Mouse (Mus musculus): ENCODE results near the gene Sntb2. TPM values are rescaled to one million over a fixed set of nuclear protein-coding genes. Genes with fewer than 3 reads are reported as not detected.
A peak's percentile ranks its signal among the peaks of the same experiment; 100 is the strongest.

The Sntb2 gene
- total and polyA plus RNA-seq, 3 experiments, result 0.86 to 2.3 (median 1.3) TPM

GRCm38 (mm10) chr8:106999068-106999467 is 63.5 kb downstream of the Sntb2 start:
- in situ Hi-C loops (cut with MboI; ENCODE audit: low pct_ligation_motif_present, low pct_unique_long_range_greater_than_20kb, low sequenced_read_pairs) (no loop called here), dilution Hi-C loops (cut with MboI; ENCODE audit: extremely low pct_ligation_motif_present, extremely low pct_unique_long_range_greater_than_20kb, low sequenced_read_pairs) (no loop called here)
- Histone ChIP-seq H3K9me3 (replicated peaks; ENCODE audit: low read length) (no peaks in the 10 kb centered on the region), H3K4me3 (replicated peaks in 1 of 3; ENCODE audit: low read depth in 2 of 3, low read length in 2 of 3, poor library complexity in 1 of 3) (no peak overlapping the region), H3K27me3 (replicated peaks) (no peaks in the 10 kb centered on the region), H3K4me1 (ENCODE audit: control insufficient read depth in 1 of 2, insufficient read depth in 2 of 2) (peaks cover 0 to 10% of the 10 kb centered on the region in 2 experiments; a peak in 2 of 4 replicates), H3K4me2 (ENCODE audit: insufficient read depth, low read depth, poor library complexity, severe bottlenecking) (no peak overlapping the region), H3K9ac (ENCODE audit: insufficient read depth, low read depth) (no peak overlapping the region), H3K79me2 (replicated peaks; ENCODE audit: control insufficient read depth, extremely low read depth, insufficient read depth, poor library complexity, severe bottlenecking) (no peaks in the 10 kb centered on the region), H3K27ac (ENCODE audit: insufficient read depth, low read depth) (no peak overlapping the region), H3K36me3 (replicated peaks in 1 of 2; ENCODE audit: control insufficient read depth in 1 of 2, insufficient read depth in 1 of 2, low read length in 1 of 2) (peaks cover 0 to 4% of the 10 kb centered on the region in 2 experiments)
- no peak for DNase-seq (ENCODE audit: extremely low read depth)
- TF ChIP-seq JUND (conservative IDR thresholded peaks at IDR 0.05; ENCODE audit: low read depth, low read length) (no peak), CHD1 (IDR thresholded peaks at IDR 0.05; ENCODE audit: low read depth, low read length) (no peak), SMC3 (IDR thresholded peaks at IDR 0.05; ENCODE audit: low read depth, low read length) (no peak), CHD2 (IDR thresholded peaks at IDR 0.05; ENCODE audit: low read length) (no peak), MYC (IDR thresholded peaks at IDR 0.05; ENCODE audit: low read depth, low read length) (no peak), MXI1 (IDR thresholded peaks at IDR 0.05; ENCODE audit: low read depth, low read length) (no peak), PAX5 (IDR thresholded peaks at IDR 0.05; ENCODE audit: low read length) (no peak), SIN3A (IDR thresholded peaks at IDR 0.05; ENCODE audit: low read length) (no peak), MAFK (IDR thresholded peaks at IDR 0.05; ENCODE audit: insufficient replicate concordance, low read length) (no peak), KAT2A (IDR thresholded peaks at IDR 0.05; ENCODE audit: insufficient replicate concordance, low read length) (no peak), IRF4 (IDR thresholded peaks at IDR 0.05; ENCODE audit: low read depth, low read length) (no peak), POLR2A (IDR thresholded peaks at IDR 0.05; ENCODE audit: low read depth, low read length) (no peak), ELF1 (IDR thresholded peaks at IDR 0.05; ENCODE audit: low read depth, low read length) (no peak), ZNF384 (IDR thresholded peaks at IDR 0.05; ENCODE audit: low read depth, low read length) (no peak), POLR2AphosphoS2 (IDR thresholded peaks at IDR 0.05; ENCODE audit: low read depth, low read length) (no peak), ZC3H11A (IDR thresholded peaks at IDR 0.05; ENCODE audit: low read depth, low read length) (no peak), EP300 (IDR thresholded peaks at IDR 0.05; ENCODE audit: low read length) (no peak), ZMIZ1 (IDR thresholded peaks at IDR 0.05; ENCODE audit: low read depth, low read length) (no peak), MAX (IDR thresholded peaks at IDR 0.05; ENCODE audit: low read length) (no peak)

GRCm38 (mm10) chr8:107002532-107002931 is 67.0 kb downstream of the Sntb2 start:
- in situ Hi-C loops (cut with MboI; ENCODE audit: low pct_ligation_motif_present, low pct_unique_long_range_greater_than_20kb, low sequenced_read_pairs), result loop anchor here (10.0 kb wide), 1 partner anchor 278 kb away; no protein-coding TSS in a partner anchor
- no peak for TF ChIP-seq SIN3A (IDR thresholded peaks at IDR 0.05; ENCODE audit: low read length)
- no peak; the same call in 1 of the 2 replicates for TF ChIP-seq MEF2A (IDR thresholded peaks at IDR 0.05; ENCODE audit: borderline replicate concordance, low read depth, low read length)
- TF ChIP-seq ELF1 (IDR thresholded peaks at IDR 0.05; ENCODE audit: low read depth, low read length), result no peak
- no peak for TF ChIP-seq ETS1 (conservative IDR thresholded peaks at IDR 0.05; ENCODE audit: low read depth, low read length)
- no peak for TF ChIP-seq USF2 (conservative IDR thresholded peaks at IDR 0.05; ENCODE audit: low read depth, low read length)
- TF ChIP-seq CHD2 (IDR thresholded peaks at IDR 0.05; ENCODE audit: low read length), result no peak
- TF ChIP-seq IRF4 (IDR thresholded peaks at IDR 0.05; ENCODE audit: low read depth, low read length), result 0 out of 2 replicates have a peak, but pooled peaks have one; percentile 31
- no peak for TF ChIP-seq MAZ (IDR thresholded peaks at IDR 0.05; ENCODE audit: low read depth, low read length)
- TF ChIP-seq JUN (IDR thresholded peaks at IDR 0.05; ENCODE audit: insufficient read depth, low read depth, low read length), result no peak
- peak; percentile 89; the same call in 1 of the 2 replicates for TF ChIP-seq MYC (IDR thresholded peaks at IDR 0.05; ENCODE audit: low read depth, low read length)
- TF ChIP-seq RCOR1 (conservative IDR thresholded peaks at IDR 0.05; ENCODE audit: low read depth, low read length), result no peak
- TF ChIP-seq CHD1 (IDR thresholded peaks at IDR 0.05; ENCODE audit: low read depth, low read length), result no peak
- TF ChIP-seq GABPA (IDR thresholded peaks at IDR 0.05; ENCODE audit: insufficient replicate concordance, low read depth, low read length), result no peak
- TF ChIP-seq MAFK (IDR thresholded peaks at IDR 0.05; ENCODE audit: insufficient replicate concordance, low read length), result no peak
- no peak for TF ChIP-seq TCF12 (IDR thresholded peaks at IDR 0.05; ENCODE audit: low read depth, low read length)
- TF ChIP-seq EP300 (IDR thresholded peaks at IDR 0.05; ENCODE audit: low read length), result no peak
- peak; percentile 94 to 100 for TF ChIP-seq CTCF (conservative IDR thresholded peaks at IDR 0.05 in 1 of 2, IDR thresholded peaks at IDR 0.05 in 1 of 2; ENCODE audit: low read depth in 2 of 2, low read length in 2 of 2)
- no peak for TF ChIP-seq POLR2A (IDR thresholded peaks at IDR 0.05; ENCODE audit: low read depth, low read length)
- no peak for TF ChIP-seq E2F4 (IDR thresholded peaks at IDR 0.05; ENCODE audit: insufficient replicate concordance, low read depth, low read length)
- peak; percentile 90 for TF ChIP-seq SMC3 (IDR thresholded peaks at IDR 0.05; ENCODE audit: low read depth, low read length)
- TF ChIP-seq POLR2AphosphoS2 (IDR thresholded peaks at IDR 0.05; ENCODE audit: low read depth, low read length), result no peak
- no peak for TF ChIP-seq TBP (conservative IDR thresholded peaks at IDR 0.05; ENCODE audit: low read depth, low read length)
- no peak for TF ChIP-seq HCFC1 (IDR thresholded peaks at IDR 0.05; ENCODE audit: low read depth, low read length)
- peak; percentile 99 for TF ChIP-seq RAD21 (IDR thresholded peaks at IDR 0.05; ENCODE audit: low read depth, low read length)

More at GRCm38 (mm10) chr8:107002532-107002931, 67.0 kb downstream of the Sntb2 start:
- peaks cover 0 to 10% of the 10 kb centered on the region in 2 experiments; a peak in 2 of 4 replicates for H3K4me1 ChIP-seq (ENCODE audit: control insufficient read depth in 1 of 2, insufficient read depth in 2 of 2)
- H3K27me3 ChIP-seq (replicated peaks), result no peaks in the 10 kb centered on the region
- H3K4me2 ChIP-seq (ENCODE audit: insufficient read depth, low read depth, poor library complexity, severe bottlenecking), result peak overlapping the region; percentile 55
- no peaks in the 10 kb centered on the region for H3K79me2 ChIP-seq (replicated peaks; ENCODE audit: control insufficient read depth, extremely low read depth, insufficient read depth, poor library complexity, severe bottlenecking)
- no peak overlapping the region for H3K9ac ChIP-seq (ENCODE audit: insufficient read depth, low read depth)
- no peak overlapping the region for H3K27ac ChIP-seq (ENCODE audit: insufficient read depth, low read depth)
- no peak overlapping the region for H3K4me3 ChIP-seq (replicated peaks in 1 of 3; ENCODE audit: low read depth in 2 of 3, low read length in 2 of 3, poor library complexity in 1 of 3)
- peak; percentile 89 for DNase-seq (ENCODE audit: extremely low read depth)
- peaks cover 0 to 3% of the 10 kb centered on the region in 2 experiments for H3K36me3 ChIP-seq (replicated peaks in 1 of 2; ENCODE audit: control insufficient read depth in 1 of 2, insufficient read depth in 1 of 2, low read length in 1 of 2)
- dilution Hi-C loops (cut with MboI; ENCODE audit: extremely low pct_ligation_motif_present, extremely low pct_unique_long_range_greater_than_20kb, low sequenced_read_pairs), result no loop called here
- H3K9me3 ChIP-seq (replicated peaks; ENCODE audit: low read length), result no peaks in the 10 kb centered on the region

Data from CH12.LX (cell line).